ENCODE assay signal across 10 mouse cellular contexts in the genomic region with DNA sequence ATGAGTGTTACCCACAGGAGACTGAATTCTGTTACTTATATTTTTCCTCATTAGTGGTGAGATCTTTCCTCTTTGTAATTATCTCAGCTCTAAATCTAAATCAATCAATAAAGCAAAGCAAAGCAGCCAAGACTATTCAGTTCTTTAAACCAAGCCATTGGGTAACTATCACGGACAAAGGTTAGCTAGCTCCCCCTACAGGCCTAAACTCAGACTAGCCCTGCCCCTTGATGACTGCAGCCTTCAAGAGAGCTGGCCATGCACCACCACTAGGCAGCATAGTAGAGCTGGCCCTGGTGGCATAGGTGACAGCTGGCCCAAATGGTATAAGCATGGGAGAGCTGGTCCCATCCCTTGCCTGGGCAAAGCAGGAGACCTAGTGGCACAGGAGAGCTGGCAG. TPM values are rescaled to one million over a fixed set of nuclear protein-coding genes. Genes with fewer than 3 reads are reported as not detected.
A peak's percentile ranks its signal among the peaks of the same experiment; 100 is the strongest.
DNase-seq lines count a peak whose midpoint lies in the region; ATAC-seq and TF ChIP-seq lines count a peak whose summit lies in the region.
"Had no signal": no experiment of that assay in that cellular context is flagged by ENCODE, and none has a peak within 500 bp of the region (broad histone marks: within the 10 kb centered on the region; RNA-seq: fewer than 3 reads in every experiment).

No protein-coding gene starts in this region.

- H3K27ac ChIP-seq in hindbrain, embryonic 10.5 days: no peak overlapping the region
- H3K27ac ChIP-seq in hindbrain, embryonic 12.5 days: no peak overlapping the region
- no peak overlapping the region for H3K27ac ChIP-seq in MEL (ENCODE audit: control insufficient read depth, low read depth, low read length)
- H3K27ac ChIP-seq: liver, embryonic 15.5 days had no signal

- H3K79me2 ChIP-seq in MEL (ENCODE audit: control insufficient read depth, insufficient read depth, low read length, poor library complexity): no peaks in the 10 kb centered on the region

- H3K4me3 ChIP-seq in hindbrain, embryonic 10.5 days: no peak overlapping the region
- no peak overlapping the region for H3K4me3 ChIP-seq in hindbrain, embryonic 12.5 days
- H3K4me3 ChIP-seq in MEL (ENCODE audit: control insufficient read depth in 1 of 2, insufficient read depth in 1 of 2, low read depth in 2 of 2, low read length in 2 of 2): no peak overlapping the region
- H3K4me3 ChIP-seq: liver, embryonic 15.5 days had no signal

- no peak for TF ChIP-seq EP300 in MEL (IDR thresholded peaks at IDR 0.05; ENCODE audit: low read depth in 1 of 2, low read length in 2 of 2)

- peak; percentile 70 for TF ChIP-seq RAD21 in MEL (IDR thresholded peaks at IDR 0.05; ENCODE audit: low read depth, low read length)

- H3K9ac ChIP-seq in hindbrain, embryonic 12.5 days: no peak overlapping the region
- no peak overlapping the region for H3K9ac ChIP-seq in MEL (ENCODE audit: control insufficient read depth, low read depth, low read length, poor library complexity, severe bottlenecking)
- H3K9ac ChIP-seq: liver, embryonic 15.5 days had no signal

- H3K9me3 ChIP-seq in hindbrain, embryonic 10.5 days: no peaks in the 10 kb centered on the region
- no peaks in the 10 kb centered on the region for H3K9me3 ChIP-seq in hindbrain, embryonic 12.5 days (replicated peaks)
- no peaks in the 10 kb centered on the region for H3K9me3 ChIP-seq in MEL (replicated peaks; ENCODE audit: insufficient read depth, low read length)
- H3K9me3 ChIP-seq: liver, embryonic 15.5 days had no signal

- TF ChIP-seq CTCF in MEL (IDR thresholded peaks at IDR 0.05 in 2 of 3, conservative IDR thresholded peaks at IDR 0.05 in 1 of 3; ENCODE audit: control insufficient read depth in 1 of 3, insufficient read depth in 1 of 3, low read depth in 2 of 3, low read length in 3 of 3, poor library complexity in 1 of 3, severe bottlenecking in 1 of 3): peak; percentile 70 to 90 (median 75)

- 13% methylated on average over 1 of the region's 1 CpGs for WGBS in hindbrain, embryonic 10.5 days
- WGBS in hindbrain, embryonic 12.5 days: 12% methylated on average over 1 of the region's 1 CpGs

- no peaks in the 10 kb centered on the region for H3K4me1 ChIP-seq in hindbrain, embryonic 10.5 days (replicated peaks)
- H3K4me1 ChIP-seq in hindbrain, embryonic 12.5 days: no peaks in the 10 kb centered on the region
- no peaks in the 10 kb centered on the region for H3K4me1 ChIP-seq in MEL (ENCODE audit: control insufficient read depth in 1 of 2, insufficient read depth in 2 of 2, low read length in 2 of 2)
- H3K4me1 ChIP-seq: liver, embryonic 15.5 days had no signal

- no peak for TF ChIP-seq POLR2A in MEL (IDR thresholded peaks at IDR 0.05; ENCODE audit: control insufficient read depth in 1 of 2, insufficient read depth in 1 of 2, low read depth in 1 of 2, low read length in 2 of 2, poor library complexity in 1 of 2)

- no peak overlapping the region for H3K4me2 ChIP-seq in hindbrain, embryonic 12.5 days (replicated peaks)
- H3K4me2 ChIP-seq: liver, embryonic 15.5 days had no signal

- no peak for ATAC-seq in hindbrain, embryonic 12.5 days (ENCODE audit: low FRiP score)

- H3K27me3 ChIP-seq in hindbrain, embryonic 10.5 days (ENCODE audit: insufficient read depth, poor library complexity, severe bottlenecking): no peaks in the 10 kb centered on the region
- no peaks in the 10 kb centered on the region for H3K27me3 ChIP-seq in hindbrain, embryonic 12.5 days
- no peaks in the 10 kb centered on the region; a peak in 2 of 4 replicates for H3K27me3 ChIP-seq in MEL (ENCODE audit: control insufficient read depth in 1 of 2, insufficient read depth in 2 of 2, low read length in 2 of 2)
- H3K27me3 ChIP-seq: liver, embryonic 15.5 days had no signal

- peak; percentile 23 for DNase-seq in hindbrain, embryonic 10.5 days (ENCODE audit: low spot score)
- DNase-seq in MEL (ENCODE audit: low read depth, low spot score): peak; percentile 69
- peak; percentile 38 for DNase-seq in cerebellum, adult 9-11 months
- DNase-seq in induced T-regulatory cell, adult 2 months (ENCODE audit: low read depth): peak; percentile 67
- DNase-seq in liver: peak; percentile 43
- peak; percentile 53 for DNase-seq in retina, embryonic 14.5 days (ENCODE audit: low spot score)
- no peak for DNase-seq in gastrocnemius, adult 8-10 months (ENCODE audit: low spot score in 2 of 2)

- peaks cover 5% of the 10 kb centered on the region for H3K36me3 ChIP-seq in hindbrain, embryonic 10.5 days
- H3K36me3 ChIP-seq in hindbrain, embryonic 12.5 days: 0 out of 2 replicates have a peak, but pooled peaks cover 5% of the 10 kb centered on the region
- no peaks in the 10 kb centered on the region for H3K36me3 ChIP-seq in MEL (ENCODE audit: control insufficient read depth in 1 of 2, insufficient read depth in 2 of 2, low read length in 2 of 2)
- H3K36me3 ChIP-seq: liver, embryonic 15.5 days had no signal

TF ChIP-seq in MEL, 35 proteins besides CTCF, POLR2A, EP300 and RAD21:
- TF ChIP-seq ZC3H11A (IDR thresholded peaks at IDR 0.05; ENCODE audit: low read depth, low read length) (peak; percentile 44), SMC3 (IDR thresholded peaks at IDR 0.05; ENCODE audit: low read depth, low read length) (peak; percentile 73), E2F4 (IDR thresholded peaks at IDR 0.05; ENCODE audit: borderline replicate concordance, low read depth, low read length) (no peak)

RNA-seq across cellular contexts. Expression of gene Zfp941, which starts 16.3 kb away (rescaled TPM):
- 3.5 and 5.1 TPM in 2 replicates for polyA plus RNA-seq in hindbrain, embryonic 10.5 days (2016; fragmentation: Nextera tagmentation; extraction: Ambion mirVana)
- 12.3 and 13.4 TPM in 2 replicates for polyA plus RNA-seq in hindbrain, embryonic 12.5 days (2016; fragmentation: Nextera tagmentation; extraction: Ambion mirVana)
- not detected in 2 replicates for total RNA-seq in MEL (2012; rRNA removed)
- polyA plus RNA-seq in MEL (2012; ENCODE audit: insufficient read depth in 1 of 2, insufficient read length in 2 of 2, low read depth in 1 of 2, low replicate concordance in 2 of 2, missing spikeins in 1 of 2): not detected
- under 1 TPM in 1 of 4 experiments, not detected in 3; 0.11 TPM for total RNA-seq in gastrocnemius, adult 8-10 months (2022)

RNA-seq across cellular contexts. Expression of gene Syce1, which starts 18.1 kb away (rescaled TPM):
- 0.27 TPM in 1 of 2 replicates, not detected in the other for polyA plus RNA-seq in hindbrain, embryonic 10.5 days (2016; fragmentation: Nextera tagmentation; extraction: Ambion mirVana)
- 0.19 and 0.36 TPM in 2 replicates for polyA plus RNA-seq in hindbrain, embryonic 12.5 days (2016; fragmentation: Nextera tagmentation; extraction: Ambion mirVana)
- total RNA-seq in MEL (2012; rRNA removed): not detected in 2 replicates
- not detected for polyA plus RNA-seq in MEL (2012; ENCODE audit: insufficient read depth in 1 of 2, insufficient read length in 2 of 2, low read depth in 1 of 2, low replicate concordance in 2 of 2, missing spikeins in 1 of 2)
- total RNA-seq in gastrocnemius, adult 8-10 months (2022): not detected

RNA-seq across cellular contexts. Expression of gene Urah, which starts 29.1 kb away (rescaled TPM):
- polyA plus RNA-seq in hindbrain, embryonic 10.5 days (2016; fragmentation: Nextera tagmentation; extraction: Ambion mirVana): 0.71 and 0.97 TPM in 2 replicates
- polyA plus RNA-seq in hindbrain, embryonic 12.5 days (2016; fragmentation: Nextera tagmentation; extraction: Ambion mirVana): 0.93 TPM in 1 of 2 replicates, not detected in the other
- total RNA-seq in MEL (2012; rRNA removed): not detected in 2 replicates
- not detected for polyA plus RNA-seq in MEL (2012; ENCODE audit: insufficient read depth in 1 of 2, insufficient read length in 2 of 2, low read depth in 1 of 2, low replicate concordance in 2 of 2, missing spikeins in 1 of 2)
- not detected for total RNA-seq in gastrocnemius, adult 8-10 months (2022)

RNA-seq across cellular contexts. Expression of gene Scgb1c1, which starts 39.6 kb away (rescaled TPM):
- not detected in 2 replicates for polyA plus RNA-seq in hindbrain, embryonic 10.5 days (2016; fragmentation: Nextera tagmentation; extraction: Ambion mirVana)
- polyA plus RNA-seq in hindbrain, embryonic 12.5 days (2016; fragmentation: Nextera tagmentation; extraction: Ambion mirVana): not detected in 2 replicates
- total RNA-seq in MEL (2012; rRNA removed): not detected in 2 replicates
- polyA plus RNA-seq in MEL (2012; ENCODE audit: insufficient read depth in 1 of 2, insufficient read length in 2 of 2, low read depth in 1 of 2, low replicate concordance in 2 of 2, missing spikeins in 1 of 2): not detected
- not detected for total RNA-seq in gastrocnemius, adult 8-10 months (2022)
- polyA plus RNA-seq: liver, embryonic 15.5 days; stomach, embryonic 16.5 days had no signal

RNA-seq across cellular contexts. Expression of gene Odf3, which starts 41.9 kb away (rescaled TPM):
- not detected in 2 replicates for polyA plus RNA-seq in hindbrain, embryonic 10.5 days (2016; fragmentation: Nextera tagmentation; extraction: Ambion mirVana)
- polyA plus RNA-seq in hindbrain, embryonic 12.5 days (2016; fragmentation: Nextera tagmentation; extraction: Ambion mirVana): not detected in 2 replicates
- total RNA-seq in MEL (2012; rRNA removed): not detected in 2 replicates
- not detected for polyA plus RNA-seq in MEL (2012; ENCODE audit: insufficient read depth in 1 of 2, insufficient read length in 2 of 2, low read depth in 1 of 2, low replicate concordance in 2 of 2, missing spikeins in 1 of 2)
- not detected for total RNA-seq in gastrocnemius, adult 8-10 months (2022)
- polyA plus RNA-seq: liver, embryonic 15.5 days had no signal

Comparison
In these comparisons a context has a peak if more than half of its experiments do, and no peak if none do; other contexts are left out.
1. DNase-seq: peak in hindbrain, embryonic 10.5 days (single experiment), MEL (single experiment), cerebellum, adult 9-11 months (single experiment), induced T-regulatory cell, adult 2 months (single experiment), liver (single experiment) and retina, embryonic 14.5 days (single experiment); none in gastrocnemius, adult 8-10 months (0 of 2).